Mouse (Mus musculus): ENCODE measurements around the gene Pla2g6. TPM values are rescaled to one million over a fixed set of nuclear protein-coding genes. Genes with fewer than 3 reads are reported as not detected.
A peak's percentile ranks its signal among the peaks of the same experiment; 100 is the strongest.

The Pla2g6 gene
- total RNA-seq (2017), result 1.1 to 5.4 TPM (median 3.4 TPM) in 3 replicates

- peak; percentile 96 for ATAC-seq (replicated peaks; ENCODE audit: insufficient number of reproducible peaks, low FRiP score, low TSS enrichment, poor library complexity, severe bottlenecking)
These were observed at the start of gene Pla2g6 for GRCm38 (mm10) chr15:79328058-79328938. Gene Pla2g6 (minus strand): TSS chr15:79328390.

- no peak for ATAC-seq (replicated peaks; ENCODE audit: insufficient number of reproducible peaks, low FRiP score, low TSS enrichment, poor library complexity, severe bottlenecking)
These were observed 49.5 kb upstream of the Pla2g6 start for GRCm38 (mm10) chr15:79377681-79378080.

- ATAC-seq (replicated peaks; ENCODE audit: insufficient number of reproducible peaks, low FRiP score, low TSS enrichment, poor library complexity, severe bottlenecking), result no peak
These were observed 46.6 kb upstream of the Pla2g6 start for GRCm38 (mm10) chr15:79374760-79375159.

- ATAC-seq (replicated peaks; ENCODE audit: insufficient number of reproducible peaks, low FRiP score, low TSS enrichment, poor library complexity, severe bottlenecking), result no peak
These were observed 42.2 kb upstream of the Pla2g6 start for GRCm38 (mm10) chr15:79370281-79370843.

- ATAC-seq (replicated peaks; ENCODE audit: insufficient number of reproducible peaks, low FRiP score, low TSS enrichment, poor library complexity, severe bottlenecking), result no peak
These were observed 41.5 kb upstream of the Pla2g6 start for GRCm38 (mm10) chr15:79369452-79370280.

GRCm38 (mm10) chr15:79368861-79369440, 40.8 kb upstream of the Pla2g6 start:
- no peak for ATAC-seq (replicated peaks; ENCODE audit: insufficient number of reproducible peaks, low FRiP score, low TSS enrichment, poor library complexity, severe bottlenecking)

- ATAC-seq (replicated peaks; ENCODE audit: insufficient number of reproducible peaks, low FRiP score, low TSS enrichment, poor library complexity, severe bottlenecking), result no peak
These were observed 40.2 kb upstream of the Pla2g6 start for GRCm38 (mm10) chr15:79368313-79368811.

GRCm38 (mm10) chr15:79366402-79366801, 38.2 kb upstream of the Pla2g6 start:
- no peak for ATAC-seq (replicated peaks; ENCODE audit: insufficient number of reproducible peaks, low FRiP score, low TSS enrichment, poor library complexity, severe bottlenecking)

GRCm38 (mm10) chr15:79365068-79365467, 36.9 kb upstream of the Pla2g6 start:
- no peak for ATAC-seq (replicated peaks; ENCODE audit: insufficient number of reproducible peaks, low FRiP score, low TSS enrichment, poor library complexity, severe bottlenecking)

GRCm38 (mm10) chr15:79364120-79364519, 35.9 kb upstream of the Pla2g6 start:
- no peak for ATAC-seq (replicated peaks; ENCODE audit: insufficient number of reproducible peaks, low FRiP score, low TSS enrichment, poor library complexity, severe bottlenecking)

- no peak for ATAC-seq (replicated peaks; ENCODE audit: insufficient number of reproducible peaks, low FRiP score, low TSS enrichment, poor library complexity, severe bottlenecking)
These were observed 32.8 kb upstream of the Pla2g6 start for GRCm38 (mm10) chr15:79361023-79361422.

GRCm38 (mm10) chr15:79360371-79360770, 32.2 kb upstream of the Pla2g6 start:
- ATAC-seq (replicated peaks; ENCODE audit: insufficient number of reproducible peaks, low FRiP score, low TSS enrichment, poor library complexity, severe bottlenecking), result no peak

GRCm38 (mm10) chr15:79359954-79360353, 31.8 kb upstream of the Pla2g6 start:
- ATAC-seq (replicated peaks; ENCODE audit: insufficient number of reproducible peaks, low FRiP score, low TSS enrichment, poor library complexity, severe bottlenecking), result no peak

- no peak for ATAC-seq (replicated peaks; ENCODE audit: insufficient number of reproducible peaks, low FRiP score, low TSS enrichment, poor library complexity, severe bottlenecking)
These were observed 29.9 kb upstream of the Pla2g6 start for GRCm38 (mm10) chr15:79357974-79358690.

- ATAC-seq (replicated peaks; ENCODE audit: insufficient number of reproducible peaks, low FRiP score, low TSS enrichment, poor library complexity, severe bottlenecking), result peak; percentile 38
These were observed 29.1 kb upstream of the Pla2g6 start for GRCm38 (mm10) chr15:79357036-79357911.

- ATAC-seq (replicated peaks; ENCODE audit: insufficient number of reproducible peaks, low FRiP score, low TSS enrichment, poor library complexity, severe bottlenecking), result no peak
These were observed 28.3 kb upstream of the Pla2g6 start for GRCm38 (mm10) chr15:79356481-79356880.

GRCm38 (mm10) chr15:79354619-79355018, 26.4 kb upstream of the Pla2g6 start:
- ATAC-seq (replicated peaks; ENCODE audit: insufficient number of reproducible peaks, low FRiP score, low TSS enrichment, poor library complexity, severe bottlenecking), result no peak
